Mouse (Mus musculus) olfactory bulb, adult 2 months (tissue): ENCODE results near the gene Clk3.

ENCODE experiments used
- CTCF ChIP-seq: fragments of 200-500 bp; IDR thresholded peaks from 2 replicates; pipeline ENCODE4 v1.5.1; 2012; ENCODE audit warnings: low read depth, mild to moderate bottlenecking, low read length, moderate library complexity; ENCODE audit not compliant: insufficient read depth
- POLR2A ChIP-seq: fragments of 200-500 bp; IDR thresholded peaks from 2 replicates; pipeline ENCODE4 v1.6.1; 2012; ENCODE audit warnings: mild to moderate bottlenecking, low read depth, low read length, moderate library complexity; ENCODE audit not compliant: insufficient read depth

- no peak for TF ChIP-seq CTCF
- TF ChIP-seq POLR2A: no peak
Observed at GRCm38 (mm10) chr9:57764147-57764973, 1.3 kb downstream of the Clk3 start.
